Mouse (Mus musculus) frontal cortex, postnatal 10 days (tissue): ENCODE measurements around the gene Nmur1.
A peak's percentile ranks its signal among the peaks of the same experiment; 100 is the strongest.
"Not testable (repeated sequence)": the region's sequence is repeated elsewhere in the genome, so short reads cannot be mapped to it uniquely, and the experiment has no call there.

Experiments
- DNase-seq, 2 experiments: peaks; one replicate each; pipeline ENCODE4 v3.0.0; 2022; ENCODE audit warnings: low spot score in 2 of 2, mixed read lengths in 1 of 2

Gene Nmur1

DNA sequence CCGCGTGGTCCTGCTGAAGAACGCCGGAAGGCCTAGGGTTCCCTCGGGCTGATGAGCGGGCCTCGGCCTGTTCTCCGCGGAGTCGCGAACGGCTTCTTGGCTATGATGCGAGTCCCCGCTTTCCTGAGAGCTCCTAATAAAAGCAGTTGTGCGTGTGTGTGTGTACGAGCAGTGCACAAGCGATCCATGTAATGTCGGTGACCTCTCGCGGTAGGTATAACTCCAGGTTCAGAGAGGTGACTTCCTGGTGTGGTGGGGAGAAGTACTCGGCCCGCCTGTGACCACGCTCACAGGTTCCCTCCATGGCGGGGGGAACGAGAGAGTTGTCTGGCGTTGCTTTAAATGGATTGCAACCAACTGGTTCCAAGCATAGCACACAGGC, 66.2 kb downstream of the Nmur1 start:
- peak in 1 of 2 experiments; percentile 37 for DNase-seq

DNA sequence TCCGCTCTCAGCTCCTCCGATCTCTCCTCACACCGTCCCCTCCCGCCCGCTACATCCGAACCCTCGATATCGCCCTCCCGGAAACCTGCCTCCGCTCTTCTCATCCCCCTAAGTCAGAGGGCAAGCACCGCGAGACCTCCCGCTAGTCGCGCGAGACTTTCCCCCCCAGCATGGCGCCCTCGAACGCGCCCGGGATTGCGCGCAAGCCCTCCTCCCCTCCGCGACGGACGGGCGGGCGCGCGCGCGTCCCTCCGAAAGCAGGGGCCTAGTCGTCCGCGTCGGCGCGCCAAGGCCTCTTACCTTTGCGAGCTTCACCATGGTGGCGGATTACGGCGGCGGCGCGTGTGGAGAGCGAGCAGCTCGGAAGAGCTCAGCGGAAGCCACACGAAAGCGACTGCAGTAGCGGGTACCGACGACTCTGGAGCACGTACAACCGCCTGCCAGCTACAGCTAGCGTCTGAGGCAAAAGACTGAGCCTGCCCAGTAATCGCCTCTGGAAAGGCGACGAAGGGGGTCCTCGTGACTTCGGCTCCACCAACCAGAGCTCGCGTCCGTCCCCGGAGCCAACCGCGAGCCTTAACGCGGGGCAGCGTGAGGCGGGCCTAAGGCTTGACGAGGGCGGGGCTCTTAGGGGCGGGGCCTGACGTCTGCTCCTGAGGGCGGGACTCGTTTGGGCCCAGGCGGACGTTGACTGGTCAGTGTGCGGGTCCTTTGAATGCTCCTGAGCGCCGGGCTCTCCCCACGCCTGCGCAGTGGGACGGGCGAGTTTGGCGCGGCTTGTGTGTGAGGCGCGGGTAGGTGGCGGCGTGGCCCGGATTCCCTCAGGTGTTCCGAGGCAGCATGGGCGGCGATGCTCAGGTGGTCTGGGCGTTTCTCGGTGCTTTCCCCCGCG, 66.9 kb downstream of the Nmur1 start, which contains the start of gene Ncl:
Gene Ncl, minus strand, starts transcription at position 495 of the 892 bp plus-strand sequence.
- DNase-seq: peak; percentile 98

DNA sequence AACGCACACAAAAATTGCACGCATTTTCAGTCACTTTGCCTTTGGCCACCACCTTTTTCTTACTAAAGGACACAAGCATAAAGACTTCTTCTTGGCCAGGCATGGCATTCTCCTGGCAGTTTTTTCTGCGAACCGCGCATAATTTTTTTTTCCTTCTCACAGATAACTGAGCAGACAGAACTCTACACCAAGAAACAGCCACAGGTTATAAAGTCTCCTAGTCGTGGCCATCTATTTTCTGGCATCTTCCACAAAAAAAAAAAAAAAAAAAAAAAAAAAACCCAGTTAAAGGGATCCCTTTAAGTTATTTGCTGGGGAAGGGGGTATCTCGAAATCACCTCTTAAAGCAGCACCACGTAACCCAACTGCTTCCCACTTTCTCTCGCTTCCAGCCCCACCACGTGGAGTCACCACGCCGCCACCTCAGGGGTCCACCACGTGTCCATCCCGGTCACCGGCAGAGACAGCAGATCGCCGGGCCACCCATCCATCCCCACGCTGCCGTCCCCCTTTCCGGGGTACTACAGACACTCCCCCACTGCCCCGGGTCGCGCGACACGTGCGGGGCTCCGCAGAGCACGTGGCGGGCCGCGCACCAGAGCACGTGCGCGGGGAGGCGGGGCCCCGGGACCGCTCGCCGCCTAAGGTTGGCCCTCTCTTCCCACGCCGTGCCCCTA, 67.7 kb downstream of the Nmur1 start:
- DNase-seq: peak in 1 of 2 experiments; percentile 57

DNA sequence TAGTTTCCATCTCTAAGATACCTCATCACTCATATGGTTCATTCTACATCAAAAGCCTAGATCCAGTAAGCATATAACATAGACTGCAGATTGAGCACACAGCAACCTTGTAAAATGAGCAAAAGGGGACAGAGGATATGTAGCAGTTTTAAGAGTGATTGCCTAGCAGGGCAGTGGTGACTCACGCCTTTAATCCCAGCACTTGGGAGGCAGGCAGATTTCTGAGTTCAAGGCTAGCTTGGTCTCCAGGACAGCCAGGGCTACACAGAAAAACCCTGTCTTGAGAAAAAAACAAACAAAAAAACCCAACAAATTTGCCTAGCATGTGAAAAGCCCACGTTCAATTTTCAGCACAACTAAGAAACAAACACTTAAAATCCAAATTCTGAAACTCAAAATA, 71.8 kb downstream of the Nmur1 start:
- no peak for DNase-seq

DNA sequence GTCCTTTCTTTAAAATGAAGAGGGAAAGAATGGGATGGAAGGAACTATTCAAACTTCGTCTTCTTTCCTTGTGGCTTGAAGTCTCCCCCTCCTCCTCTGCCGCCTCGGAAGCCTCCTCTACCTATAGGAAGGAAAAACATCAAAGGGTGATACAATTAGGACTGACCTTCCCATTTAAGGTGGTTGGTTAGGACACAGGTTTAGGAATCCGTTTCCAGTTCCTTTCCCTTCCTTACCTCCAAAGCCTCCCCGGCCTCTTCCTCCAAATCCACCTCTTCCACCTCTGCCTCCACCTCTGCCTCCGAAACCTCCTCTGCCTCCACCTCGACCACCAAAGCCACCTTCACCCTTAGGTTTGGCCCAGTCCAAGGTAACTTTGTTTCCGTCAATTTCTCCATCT, 75.5 kb downstream of the Nmur1 start:
- no peak for DNase-seq

DNA sequence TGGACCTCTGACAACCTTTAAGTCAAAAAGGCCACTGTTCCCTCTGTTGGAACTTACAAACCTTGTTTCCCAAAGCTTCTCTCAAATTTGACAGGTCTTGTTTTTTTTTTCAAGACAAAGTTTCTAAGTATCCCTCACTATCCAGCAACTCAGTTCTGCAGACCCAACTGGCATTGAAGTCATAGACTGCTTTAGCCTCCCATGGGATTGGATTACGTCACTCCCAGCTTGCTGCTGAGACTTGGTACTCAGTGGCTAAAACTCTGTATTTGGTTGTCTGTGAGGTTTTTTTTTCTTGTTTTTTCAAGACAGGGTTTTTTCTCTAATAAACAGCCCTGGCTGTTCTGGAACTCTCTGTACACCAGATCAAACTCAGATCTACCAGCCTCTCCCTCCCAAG, 76.3 kb downstream of the Nmur1 start:
- no peak for DNase-seq

DNA sequence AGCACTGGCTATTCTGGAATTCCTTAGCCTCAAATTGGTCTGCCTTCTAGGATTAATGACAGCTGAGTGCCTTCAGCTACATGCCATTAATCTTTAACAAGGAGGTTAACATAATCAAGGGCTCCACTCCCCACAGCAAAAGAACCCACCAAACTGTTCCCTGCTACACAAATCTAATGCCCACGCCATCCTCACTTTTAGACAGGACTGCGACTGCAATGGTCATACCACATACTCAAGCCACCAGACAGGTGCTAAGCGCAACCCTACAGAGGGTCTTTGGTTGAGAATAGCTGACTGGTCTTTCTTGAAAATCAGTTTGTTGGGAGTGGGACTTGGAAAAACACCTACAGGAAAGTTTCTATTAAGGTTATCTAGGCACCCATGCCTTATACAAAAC, 76.8 kb downstream of the Nmur1 start:
- DNase-seq: no peak

DNA sequence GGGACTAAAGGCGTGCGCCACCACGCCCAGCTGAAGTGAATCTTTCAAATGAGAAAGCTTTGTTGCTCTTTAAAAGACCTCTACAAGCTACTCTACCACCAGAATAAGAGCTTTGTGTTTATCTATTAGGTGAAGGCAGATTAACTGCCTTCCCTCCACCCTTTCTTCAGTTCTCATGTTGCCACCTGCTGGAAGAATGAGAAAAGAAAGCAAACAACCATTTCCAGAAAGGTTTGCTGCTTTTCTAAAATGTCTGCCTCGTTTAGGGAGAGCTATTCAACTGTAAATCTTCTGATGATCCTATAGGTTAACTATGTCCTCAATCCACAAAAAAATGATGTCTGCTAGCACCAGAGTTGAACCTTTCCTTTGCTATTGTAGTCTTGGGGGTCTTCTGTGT, 77.2 kb downstream of the Nmur1 start:
- DNase-seq: no peak

DNA sequence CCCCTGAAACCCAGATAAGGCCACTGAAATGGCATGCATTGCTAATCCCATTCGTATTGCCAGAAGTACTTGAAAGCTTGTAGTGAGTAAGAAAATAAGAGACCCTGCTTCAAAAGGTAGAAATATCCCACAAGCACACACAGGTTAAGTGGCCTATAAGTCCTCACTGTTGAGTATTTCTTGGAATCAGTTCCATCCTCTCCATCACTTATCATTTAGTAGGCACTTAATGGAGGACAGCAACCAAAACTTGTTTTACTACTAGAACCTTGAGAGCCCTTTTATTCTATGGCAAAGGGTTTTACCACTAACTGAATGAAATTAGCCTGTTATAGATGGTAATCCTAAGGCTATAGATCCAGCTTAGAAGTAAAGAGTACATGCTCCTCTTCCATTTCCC, 77.9 kb downstream of the Nmur1 start:
- no peak for DNase-seq

DNA sequence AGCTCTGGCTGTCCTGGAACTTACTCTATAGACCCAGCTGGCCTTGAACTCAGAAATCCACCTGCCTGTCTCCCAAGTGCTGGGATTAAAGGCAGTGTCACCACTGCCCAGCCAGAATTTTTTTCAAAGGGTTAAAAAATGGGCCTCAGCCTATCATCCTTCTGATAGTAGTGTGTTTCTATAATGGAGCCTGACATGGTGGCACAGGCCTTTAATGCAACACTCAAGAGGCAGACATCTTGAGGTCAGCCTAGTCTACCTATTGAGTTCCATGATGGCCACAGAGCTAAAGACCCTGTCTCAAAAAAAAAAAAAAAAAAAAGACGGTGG, 78.3 kb downstream of the Nmur1 start:
- DNase-seq: no peak

DNA sequence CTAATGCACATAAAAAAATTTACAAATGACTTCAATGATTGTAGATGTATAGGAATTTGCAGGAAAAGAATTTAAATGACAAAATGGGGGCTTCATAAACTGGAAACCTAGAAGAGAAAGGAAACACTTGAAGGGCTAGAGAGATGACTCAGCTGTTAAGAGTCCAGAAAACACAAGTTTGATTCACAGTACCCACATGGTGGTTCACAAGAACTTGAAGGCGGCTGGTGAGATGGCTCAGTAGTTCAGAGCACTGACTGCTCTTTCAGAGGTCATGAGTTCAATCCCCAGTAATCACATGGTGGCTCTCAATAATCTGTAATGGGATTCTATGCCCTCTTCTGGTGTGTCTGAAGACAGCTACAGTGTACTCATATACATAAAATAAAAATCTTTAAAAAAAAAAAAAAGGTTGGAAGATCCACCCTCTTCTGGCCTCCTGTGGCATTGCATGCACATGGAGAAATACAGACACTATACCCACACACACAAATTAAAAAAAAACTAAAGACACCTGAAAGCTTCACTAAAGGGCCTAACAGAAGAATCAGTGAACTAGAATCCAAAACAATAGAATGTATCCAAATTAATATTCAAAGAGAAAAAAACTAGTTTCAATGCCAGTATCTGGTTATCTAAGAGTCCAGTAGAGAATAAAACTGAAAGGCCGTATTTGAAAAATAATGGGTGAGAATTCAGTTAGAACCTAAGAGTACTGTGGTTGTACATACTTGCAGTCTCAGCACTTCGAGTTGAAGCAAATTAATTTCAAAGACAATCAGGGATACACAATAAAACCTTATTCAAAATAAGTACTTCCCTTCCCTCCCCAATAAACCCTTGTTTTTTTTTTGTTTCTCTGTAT, 78.9 kb downstream of the Nmur1 start:
- DNase-seq: no peak

DNA sequence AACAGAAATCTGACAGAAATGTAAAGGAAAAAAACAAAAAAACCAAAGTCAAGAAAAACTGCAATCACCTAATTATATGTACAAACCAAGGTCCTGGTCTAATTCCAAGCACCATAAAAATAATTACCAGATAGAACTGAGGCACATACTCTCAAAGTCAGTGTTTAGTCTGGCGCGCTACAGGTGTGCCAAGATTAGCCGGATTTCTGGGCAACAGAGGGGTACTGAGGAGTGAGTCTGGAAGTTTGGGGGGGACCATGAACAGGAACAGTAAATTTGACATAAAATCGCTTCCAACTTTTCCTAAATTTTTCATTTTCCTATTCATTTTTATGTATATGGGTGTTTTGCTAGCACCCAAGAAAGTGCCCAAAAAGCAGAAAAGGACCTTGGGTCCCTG, 80.1 kb downstream of the Nmur1 start:
- DNase-seq: no peak

DNA sequence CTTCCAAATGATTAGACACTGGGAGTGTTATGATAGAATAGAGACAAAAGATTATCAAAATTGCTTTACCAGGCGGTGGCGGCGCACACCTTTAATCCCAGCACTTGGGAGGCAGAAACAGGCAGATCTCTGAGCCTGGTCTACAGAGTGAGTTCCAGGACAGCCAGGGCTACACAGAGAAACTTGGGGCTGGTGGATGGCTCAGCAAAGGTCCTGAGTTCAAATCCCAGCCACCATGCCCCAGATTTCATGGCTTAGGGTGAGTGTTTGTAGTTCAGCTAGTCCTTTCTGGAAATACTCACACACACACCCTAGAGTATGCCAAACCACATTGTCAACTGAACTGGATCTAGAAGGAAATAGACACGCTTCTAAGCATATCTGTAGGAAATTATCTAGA, 81.0 kb downstream of the Nmur1 start:
- no peak for DNase-seq

DNA sequence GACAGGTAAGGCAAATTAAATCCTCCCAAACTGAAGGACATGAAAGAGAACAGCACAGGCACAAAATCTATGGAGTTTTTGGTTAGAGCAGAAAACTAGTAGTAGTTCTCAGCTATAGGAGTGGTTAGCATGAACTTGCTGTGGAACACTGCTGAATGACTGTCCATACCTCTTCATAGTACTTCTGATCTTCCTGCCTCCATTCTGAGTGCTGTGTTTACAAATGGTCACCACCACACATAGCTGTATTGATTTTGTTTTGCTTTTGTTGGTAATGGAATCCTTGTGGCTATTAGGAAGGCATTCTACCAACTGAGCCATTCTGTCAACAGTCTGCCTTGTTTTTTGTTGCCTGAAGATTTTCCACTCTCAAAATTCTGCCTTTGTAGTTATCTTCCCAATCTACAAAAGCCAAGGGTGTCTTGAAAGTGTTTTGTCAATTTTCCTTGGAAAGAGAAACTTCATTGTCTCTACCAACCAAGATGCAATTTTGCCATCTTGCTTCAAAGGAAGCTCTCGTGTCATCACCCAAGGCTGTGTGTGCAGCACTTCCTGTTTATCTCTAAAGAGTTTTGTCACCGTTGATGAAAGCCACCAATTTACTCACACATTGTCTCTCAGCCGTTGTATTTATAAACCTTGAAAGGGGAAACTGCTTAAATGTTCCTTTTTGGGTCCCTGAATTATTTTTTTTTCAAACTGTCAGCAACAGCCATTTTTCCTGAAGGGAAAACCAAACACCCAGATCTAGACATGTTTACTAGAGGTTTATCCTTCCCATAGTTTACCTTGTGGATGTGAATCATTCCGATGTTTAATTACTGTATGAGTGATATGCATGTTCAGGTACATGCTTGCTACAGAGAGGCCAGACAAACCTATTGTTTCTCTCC, 81.8 kb downstream of the Nmur1 start:
- DNase-seq: no peak

DNA sequence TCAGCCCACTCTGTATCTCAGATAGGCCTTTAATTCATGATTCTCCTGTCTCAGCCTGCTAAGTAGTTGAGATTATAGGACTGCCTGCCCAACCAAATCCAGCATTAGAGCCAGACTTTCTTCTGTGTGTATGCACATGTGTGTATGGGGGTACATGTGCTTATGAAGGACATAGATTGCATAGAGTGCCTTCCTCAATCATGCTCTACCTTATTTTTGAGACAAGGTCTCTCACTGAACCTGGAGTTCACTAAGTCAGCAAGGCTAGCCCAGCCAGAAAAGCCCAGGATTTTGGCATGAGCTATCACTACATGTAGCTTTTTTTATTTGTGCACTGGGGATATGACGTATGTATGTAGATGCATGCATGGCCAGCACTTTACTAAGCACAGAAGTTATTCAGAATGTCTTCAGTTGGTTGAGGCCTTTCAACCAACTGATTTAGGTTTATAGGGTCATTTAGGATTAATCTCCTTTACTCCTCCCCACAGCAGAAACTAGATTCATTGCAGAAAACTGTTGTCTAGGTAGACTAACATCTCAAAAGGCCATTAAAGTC, 82.9 kb downstream of the Nmur1 start:
- DNase-seq: no peak

DNA sequence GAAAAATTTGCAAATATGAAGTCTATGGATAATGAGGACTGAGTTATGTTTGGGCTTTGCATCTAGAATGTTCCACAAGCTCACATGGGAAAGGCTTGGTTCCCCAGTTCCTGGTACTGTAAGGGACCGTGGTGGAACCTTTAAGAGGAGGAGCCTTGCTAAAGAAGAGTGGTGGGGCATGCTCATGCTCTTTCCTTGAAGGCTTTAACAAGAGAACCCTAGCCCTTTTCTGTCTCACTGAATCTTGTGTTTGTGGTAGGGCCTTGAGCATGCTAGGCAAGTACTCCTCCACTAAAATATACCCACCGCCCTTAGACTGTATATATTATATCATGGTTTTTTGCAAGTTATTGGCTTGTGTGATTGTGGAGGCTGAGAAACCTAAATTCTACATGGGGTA, 83.7 kb downstream of the Nmur1 start:
- no peak for DNase-seq

DNA sequence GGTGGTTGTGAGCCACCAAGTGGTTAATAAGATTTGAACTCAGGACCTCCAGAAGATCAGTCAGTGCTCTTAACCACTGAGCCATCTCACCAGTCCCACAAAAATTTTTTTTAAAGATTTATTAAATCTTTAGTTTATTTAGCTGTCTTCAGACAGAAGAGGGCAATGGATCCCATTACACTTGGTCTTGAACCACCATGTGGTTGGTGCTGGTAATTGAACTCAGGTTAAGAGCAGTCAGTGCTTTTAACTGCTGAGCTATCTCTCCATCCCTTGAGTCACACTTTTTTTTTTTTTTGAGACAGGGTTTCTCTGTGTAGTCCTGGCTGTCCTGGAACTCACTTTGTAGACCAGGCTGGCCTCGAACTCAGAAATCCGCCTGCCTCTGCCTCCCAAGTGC, 84.9 kb downstream of the Nmur1 start:
- DNase-seq: not testable (repeated sequence)

DNA sequence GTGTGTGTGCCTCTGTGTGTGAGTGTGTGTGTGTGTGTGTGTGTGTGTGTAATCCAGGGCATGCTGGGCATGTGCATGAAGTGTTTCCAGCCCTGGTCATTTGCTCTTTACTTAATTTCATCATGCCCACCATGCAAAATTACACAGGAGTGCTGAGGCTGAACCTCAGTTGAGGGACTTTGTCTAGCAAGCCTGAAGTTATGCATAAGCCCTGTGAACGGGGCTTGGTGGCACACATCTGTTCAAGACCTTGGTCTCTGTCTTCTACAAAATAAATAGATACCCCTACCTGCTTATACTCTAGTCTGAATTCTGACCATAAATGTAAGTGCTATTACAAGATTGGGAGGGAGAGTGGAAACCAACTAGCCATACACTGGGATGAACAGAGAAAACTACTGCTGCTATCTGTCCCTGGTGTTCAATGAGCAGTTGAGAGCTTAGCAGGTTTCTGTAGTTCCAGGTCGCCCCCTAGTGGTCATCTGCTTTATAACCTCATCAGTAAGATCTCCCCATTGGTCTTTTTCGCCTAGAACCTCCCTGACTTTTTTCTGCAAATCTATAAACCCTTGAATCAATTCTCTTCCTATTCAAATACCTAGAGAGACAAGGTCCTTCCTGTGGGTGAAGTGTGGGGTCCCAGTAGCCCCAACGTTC, 86.7 kb downstream of the Nmur1 start:
- peak; percentile 53 to 75 for DNase-seq

DNA sequence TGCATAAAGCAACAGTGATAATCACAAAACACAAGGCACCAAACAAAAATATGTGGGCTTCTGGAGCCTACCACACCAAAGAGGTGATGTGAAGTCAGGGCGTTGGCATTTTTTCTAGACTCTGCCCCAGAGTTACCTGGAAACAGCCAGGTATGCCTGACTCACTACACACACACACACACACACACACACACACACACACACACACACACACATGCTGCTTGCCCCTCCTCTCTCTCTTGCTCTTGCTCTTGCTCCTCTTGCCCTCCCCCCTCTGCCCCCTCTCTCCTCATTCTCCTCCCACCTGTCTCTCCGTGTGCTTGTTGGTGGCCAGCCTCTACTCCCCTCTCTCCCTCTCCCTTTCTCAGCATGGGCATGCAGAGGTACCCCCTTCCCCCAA, 89.7 kb downstream of the Nmur1 start:
- no peak for DNase-seq
